Mouse (Mus musculus): ENCODE measurements around the gene Spice1.

The Spice1 gene

GRCm38 (mm10) chr16:44347071-44347901 lies at the start of gene Spice1:
Spice1 (plus strand) TSS chr16:44347121.
- DNase-seq (ENCODE audit: low read depth, low spot score) = peak; percentile 95

GRCm38 (mm10) chr16:44299438-44300093 lies 47.4 kb upstream of the Spice1 start:
- DNase-seq (ENCODE audit: low read depth, low spot score) = peak; percentile 75

DNA sequence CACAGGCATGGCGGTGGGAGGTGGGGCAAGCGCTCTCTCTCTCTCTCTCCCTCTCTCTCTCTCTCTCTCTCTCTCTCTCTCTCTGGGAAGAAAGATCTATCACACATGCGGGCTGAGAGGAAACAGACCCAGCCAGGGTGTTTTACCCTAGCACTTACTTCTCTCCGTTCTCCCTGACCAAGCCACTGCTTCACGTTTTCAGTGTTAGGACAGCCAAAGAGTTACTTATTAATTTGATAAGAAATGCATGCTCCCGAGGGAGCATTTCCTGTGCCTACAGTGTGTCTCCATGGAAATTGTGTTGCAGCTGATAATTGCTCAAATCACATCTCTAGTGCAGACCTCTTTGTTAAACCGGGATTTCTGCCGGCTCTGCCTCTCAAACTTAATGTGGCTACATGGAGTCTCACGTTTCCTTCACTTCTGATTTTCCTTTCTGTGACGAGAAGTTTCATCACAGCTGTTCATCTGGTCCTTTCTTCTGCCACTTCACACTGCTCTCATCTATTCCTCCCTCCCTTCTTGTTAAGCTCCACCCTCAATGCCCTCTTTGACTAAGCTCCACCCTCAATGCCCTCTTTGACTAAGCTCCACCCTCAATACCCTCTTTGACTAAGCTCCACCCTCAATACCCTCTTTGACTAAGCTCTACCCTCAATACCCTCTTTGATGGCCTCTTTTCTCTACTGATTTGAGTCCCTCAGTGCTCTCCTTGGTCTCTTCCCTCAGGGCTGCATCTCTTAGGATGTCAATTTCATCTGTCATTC lies 44.6 kb upstream of the Spice1 start:
- no peak for DNase-seq (ENCODE audit: low read depth, low spot score)

- DNase-seq (ENCODE audit: low read depth, low spot score) = no peak
These were observed 43.1 kb upstream of the Spice1 start for GRCm38 (mm10) chr16:44303822-44304221.

DNA sequence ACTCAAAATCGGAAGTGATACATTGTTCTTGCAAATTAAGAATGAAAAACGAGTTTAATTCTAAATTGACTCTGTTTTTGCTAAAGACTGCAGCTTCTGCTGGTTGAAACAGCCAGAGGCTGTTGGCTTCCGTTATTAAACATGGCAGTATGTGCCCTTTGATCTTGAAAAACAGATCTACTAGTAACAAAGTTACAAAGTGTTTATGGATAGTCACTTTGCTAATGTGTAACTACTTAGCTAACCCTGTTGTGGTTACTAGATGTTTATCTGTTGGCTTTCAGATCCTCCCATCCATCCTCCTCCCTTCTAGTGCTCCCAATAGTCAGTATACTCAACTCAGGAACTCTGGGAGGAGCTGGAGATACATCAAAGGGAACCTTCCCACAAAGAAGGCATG lies 41.3 kb upstream of the Spice1 start:
- no peak for DNase-seq (ENCODE audit: low read depth, low spot score)

DNA sequence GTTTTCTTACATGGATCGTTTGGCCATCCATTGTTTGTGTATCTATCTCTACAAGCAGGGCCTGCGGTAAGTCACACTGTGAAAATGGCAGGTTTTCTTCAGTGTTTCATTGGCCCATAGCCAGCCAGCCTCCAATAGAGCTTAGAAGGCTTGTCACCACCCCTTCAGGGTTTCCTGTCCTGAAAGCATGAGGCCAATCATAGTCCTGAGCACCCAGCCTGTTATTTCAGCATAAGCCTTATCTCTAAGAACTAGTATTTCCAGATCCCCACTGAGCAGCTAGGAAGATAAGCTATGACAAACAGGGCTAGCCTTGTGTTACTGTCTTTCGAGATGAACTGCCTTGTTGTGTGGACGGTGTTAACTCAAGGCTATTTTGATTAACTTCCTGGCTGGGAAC lies 33.5 kb upstream of the Spice1 start:
- no peak for DNase-seq (ENCODE audit: low read depth, low spot score)

- DNase-seq (ENCODE audit: low read depth, low spot score) = no peak
These were observed 30.6 kb upstream of the Spice1 start for GRCm38 (mm10) chr16:44316350-44316749.

GRCm38 (mm10) chr16:44320232-44320631 lies 26.7 kb upstream of the Spice1 start:
- DNase-seq (ENCODE audit: low read depth, low spot score) = no peak

GRCm38 (mm10) chr16:44328644-44329043 lies 18.3 kb upstream of the Spice1 start:
- no peak for DNase-seq (ENCODE audit: low read depth, low spot score)

- DNase-seq (ENCODE audit: low read depth, low spot score) = no peak
These were observed 16.3 kb upstream of the Spice1 start for GRCm38 (mm10) chr16:44330657-44331056.

- no peak for DNase-seq (ENCODE audit: low read depth, low spot score)
These were observed 15.8 kb upstream of the Spice1 start for GRCm38 (mm10) chr16:44331154-44331553.

DNA sequence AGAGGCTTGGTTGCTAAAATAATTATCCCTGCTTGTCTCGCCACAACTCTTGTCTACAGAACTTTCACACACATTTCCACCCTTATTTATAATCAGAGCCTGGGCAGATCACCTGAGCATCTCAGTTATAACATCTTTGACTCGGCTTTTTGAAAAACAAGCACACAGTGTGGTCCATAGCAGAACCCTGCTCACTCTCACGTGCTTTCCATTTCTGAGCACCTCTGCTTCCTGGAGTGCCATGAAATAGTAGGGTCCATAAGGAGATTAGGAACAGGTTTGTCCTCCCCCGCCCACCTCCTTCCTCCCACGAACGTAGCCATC lies 15.3 kb upstream of the Spice1 start:
- no peak for DNase-seq (ENCODE audit: low read depth, low spot score)

DNA sequence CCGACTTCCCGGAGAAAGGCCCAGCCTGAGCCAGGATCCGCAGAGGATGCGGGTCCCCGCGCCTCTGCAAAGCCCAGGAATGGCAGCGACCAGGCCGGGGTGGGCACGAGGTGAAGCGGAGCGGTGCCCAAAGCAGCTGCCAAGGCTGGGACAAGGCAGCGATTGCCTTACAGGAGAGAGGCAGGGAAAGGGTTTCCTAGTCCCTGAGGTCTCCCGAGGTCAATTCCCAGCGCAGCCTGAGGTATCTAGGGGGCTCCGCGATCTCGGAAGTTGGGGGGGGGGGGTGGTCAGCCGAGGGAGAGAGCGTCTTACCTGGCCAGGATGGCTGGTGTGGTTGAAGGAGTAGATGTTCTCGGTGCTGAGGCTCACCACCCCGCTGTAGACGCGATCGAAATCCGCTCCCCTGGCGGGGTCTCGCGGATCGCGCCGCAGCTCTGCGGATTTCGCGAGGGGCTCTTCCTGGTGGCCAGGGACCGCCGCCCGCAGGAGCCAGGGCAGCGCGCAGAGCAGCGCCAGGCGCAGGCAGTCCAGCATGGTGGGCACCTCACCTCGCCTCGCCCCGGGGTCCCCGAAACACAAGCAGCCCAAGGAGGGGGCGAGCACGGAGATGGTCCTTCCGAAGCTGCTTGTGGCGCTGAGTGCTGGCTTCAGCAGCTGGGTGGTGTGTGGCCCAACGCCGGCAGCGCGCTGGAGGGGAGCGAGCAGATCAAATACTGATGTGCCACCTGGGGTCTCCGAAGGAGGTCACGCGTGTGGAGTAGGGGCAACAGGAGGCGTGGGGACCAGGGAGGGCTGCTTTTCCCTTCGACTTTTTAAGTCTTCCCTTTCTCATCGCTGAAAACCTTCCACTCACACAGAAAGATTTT lies 14.7 kb upstream of the Spice1 start:
- DNase-seq (ENCODE audit: low read depth, low spot score) = no peak

- peak; percentile 70 for DNase-seq (ENCODE audit: low read depth, low spot score)
These were observed 14.0 kb upstream of the Spice1 start, which contains the start of gene Sidt1 for GRCm38 (mm10) chr16:44332861-44333284. Sidt1 (minus strand) TSS chr16:44333196.

DNA sequence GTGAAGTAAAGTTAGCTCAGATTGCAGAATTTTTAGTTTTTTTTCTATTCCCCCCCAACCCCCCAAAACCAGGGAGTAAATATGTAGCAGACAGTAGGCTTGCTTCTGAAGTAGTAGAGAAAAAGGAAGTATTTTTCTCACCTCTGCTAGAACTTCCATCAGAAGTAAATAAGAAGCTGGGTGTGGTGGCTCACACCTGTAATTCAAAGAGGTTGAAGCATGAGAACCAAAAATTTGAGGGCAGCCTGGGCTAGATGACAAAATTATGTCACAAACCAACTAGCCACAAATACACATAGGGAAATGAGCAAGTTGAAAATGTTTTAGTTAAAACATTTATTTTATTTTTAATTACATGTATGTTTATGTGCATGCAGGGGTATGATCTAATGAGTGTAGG lies 9.4 kb upstream of the Spice1 start:
- no peak for DNase-seq (ENCODE audit: low read depth, low spot score)

DNA sequence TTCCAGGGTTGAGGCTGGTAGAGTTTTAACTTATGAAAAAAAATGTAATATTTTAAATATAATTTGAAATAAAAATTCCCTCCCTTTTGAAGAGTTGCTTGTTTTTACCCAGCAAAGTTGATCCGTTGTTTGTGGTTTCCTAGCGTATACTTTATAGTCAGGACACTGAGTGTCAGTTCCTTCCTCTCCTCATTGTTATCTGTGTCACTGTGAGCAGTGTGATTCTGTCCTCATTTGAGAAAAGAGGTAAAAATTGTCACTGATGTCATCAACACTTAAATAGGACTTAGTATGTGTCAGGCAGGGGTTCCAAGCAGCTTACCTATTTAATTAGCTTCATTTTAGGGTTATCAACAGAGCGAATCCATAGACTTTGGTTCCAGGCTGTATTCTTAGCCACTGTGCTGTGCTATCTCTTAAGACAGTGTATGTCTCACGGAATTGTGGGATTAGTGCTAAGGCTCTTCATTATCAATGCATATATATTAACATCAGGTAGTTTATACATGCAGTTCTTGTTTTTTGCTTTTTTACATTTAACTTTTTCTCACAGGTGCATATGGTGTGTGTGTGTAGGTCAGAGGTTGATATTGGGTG lies 3.0 kb downstream of the Spice1 start:
- no peak for DNase-seq (ENCODE audit: low read depth, low spot score)

GRCm38 (mm10) chr16:44356291-44356690 lies 9.4 kb downstream of the Spice1 start:
- DNase-seq (ENCODE audit: low read depth, low spot score) = no peak

DNA sequence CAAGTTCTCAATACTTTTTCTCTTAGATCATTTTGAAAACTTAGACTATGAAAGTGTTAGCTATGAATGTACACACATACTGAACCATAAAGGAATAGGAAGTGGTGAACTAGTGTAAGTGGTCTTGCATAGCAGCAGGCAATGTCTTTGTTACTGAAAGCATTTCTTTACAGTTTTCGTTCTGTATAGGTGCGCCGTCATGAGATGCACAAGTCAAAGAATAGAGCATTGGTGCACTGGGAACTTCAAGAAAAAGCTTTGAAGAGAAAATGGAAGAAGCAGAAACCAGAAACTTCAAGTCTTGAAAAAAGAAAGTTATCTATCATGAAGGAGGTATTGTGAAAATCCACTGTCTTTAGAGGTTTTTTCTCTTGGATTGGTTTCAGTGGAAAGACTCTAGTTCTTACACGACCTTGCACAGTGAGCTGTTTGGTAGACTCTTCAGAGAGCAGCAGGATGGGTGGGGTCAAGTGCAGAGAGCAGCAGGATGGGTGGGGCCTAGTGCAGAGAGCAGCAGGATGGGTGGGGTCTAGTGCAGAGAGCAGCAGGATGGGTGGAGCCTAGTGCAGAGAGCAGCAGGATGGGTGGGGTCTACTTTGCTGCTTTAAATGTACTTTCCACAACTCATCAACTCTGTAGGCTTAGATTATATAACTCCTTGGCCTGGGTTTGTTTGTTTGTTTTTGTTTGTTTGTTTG lies 10.8 kb downstream of the Spice1 start:
- peak; percentile 63 for DNase-seq (ENCODE audit: low read depth, low spot score)

GRCm38 (mm10) chr16:44361921-44362890 lies 15.3 kb downstream of the Spice1 start:
- peak; percentile 47 for DNase-seq (ENCODE audit: low read depth, low spot score)

All from A20 (cell line).